Mouse (Mus musculus): ENCODE measurements around the gene Ttc4. TPM values are rescaled to one million over a fixed set of nuclear protein-coding genes. Genes with fewer than 3 reads are reported as not detected.

Gene Ttc4
- polyA plus RNA-seq, 1 experiment from 2014 or later = 109 TPM

GRCm38 (mm10) chr4:106624271-106624670, 54.5 kb downstream of the Ttc4 start:
- Histone ChIP-seq H3K9ac (no peak overlapping the region), H3K9me3 (ENCODE audit: control insufficient read depth, low read length) (no peaks in the 10 kb centered on the region), H3K4me1 (replicated peaks; ENCODE audit: control insufficient read depth, insufficient read depth, low read length) (no peaks in the 10 kb centered on the region), H3K4me3 (replicated peaks; ENCODE audit: low read length) (no peak overlapping the region), H3K36me3 (replicated peaks; ENCODE audit: control insufficient read depth, insufficient read depth) (no peaks in the 10 kb centered on the region), H3K27ac (no peak overlapping the region), H3K27me3 (ENCODE audit: control insufficient read depth, insufficient read depth, low read length) (peaks cover 31% of the 10 kb centered on the region), H3K4me2 (replicated peaks) (no peak overlapping the region)
- DNase-seq (ENCODE audit: low spot score) (no peak), ATAC-seq (ENCODE audit: low FRiP score) (no peak)
- 90% methylated on average over 10 of the region's 10 CpGs for WGBS

DNA sequence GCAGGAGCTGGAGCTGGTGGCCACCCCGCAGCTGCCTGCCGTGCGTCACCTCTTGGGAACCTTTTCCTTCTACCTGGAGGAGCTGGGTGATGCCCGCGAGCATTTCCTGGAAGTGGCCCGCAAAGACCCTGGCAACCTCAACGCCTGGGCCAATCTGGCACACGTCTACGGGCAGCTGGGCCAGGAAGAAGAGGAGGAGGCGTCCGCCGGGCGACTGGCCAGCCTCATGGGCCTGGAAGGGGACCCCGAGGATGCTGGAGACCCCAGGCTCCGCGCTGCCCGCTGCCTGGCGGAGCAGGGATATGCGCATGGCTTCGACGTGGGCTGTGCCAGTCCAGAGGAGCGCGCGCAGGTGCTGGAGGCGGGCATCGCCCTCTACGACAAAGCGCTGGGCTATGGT, 56.0 kb downstream of the Ttc4 start:
- ATAC-seq (ENCODE audit: low FRiP score) (no peak), DNase-seq (ENCODE audit: low spot score) (no peak)
- Histone ChIP-seq H3K9ac (no peak overlapping the region), H3K4me1 (replicated peaks; ENCODE audit: control insufficient read depth, insufficient read depth, low read length) (no peaks in the 10 kb centered on the region), H3K4me2 (replicated peaks) (peak overlapping the region; percentile 6), H3K4me3 (replicated peaks; ENCODE audit: low read length) (no peak overlapping the region), H3K27me3 (ENCODE audit: control insufficient read depth, insufficient read depth, low read length) (peaks cover 31% of the 10 kb centered on the region), H3K36me3 (replicated peaks; ENCODE audit: control insufficient read depth, insufficient read depth) (no peaks in the 10 kb centered on the region), H3K27ac (no peak overlapping the region), H3K9me3 (ENCODE audit: control insufficient read depth, low read length) (no peaks in the 10 kb centered on the region)
- WGBS = 31% methylated on average over 28 of the region's 28 CpGs

GRCm38 (mm10) chr4:106622030-106622493, 56.7 kb downstream of the Ttc4 start, which contains the start of gene Ttc22:
Ttc22 (plus strand) TSS chr4:106622432.
- ATAC-seq (ENCODE audit: low FRiP score) (no peak), DNase-seq (ENCODE audit: low spot score) (no peak)
- H3K4me1 ChIP-seq (replicated peaks; ENCODE audit: control insufficient read depth, insufficient read depth, low read length) = peaks cover 3% of the 10 kb centered on the region; the same call in 1 of the 2 replicates
- peaks cover 31% of the 10 kb centered on the region for H3K27me3 ChIP-seq (ENCODE audit: control insufficient read depth, insufficient read depth, low read length)
- H3K4me3 ChIP-seq (replicated peaks; ENCODE audit: low read length) = no peak within 1 kb of the TSS
- H3K36me3 ChIP-seq (replicated peaks; ENCODE audit: control insufficient read depth, insufficient read depth) = no peaks in the 10 kb centered on the region
- H3K9me3 ChIP-seq (ENCODE audit: control insufficient read depth, low read length) = no peaks in the 10 kb centered on the region
- H3K4me2 ChIP-seq (replicated peaks) = peak within 1 kb of the TSS; percentile 6
- H3K9ac ChIP-seq = no peak within 1 kb of the TSS
- no peak within 1 kb of the TSS for H3K27ac ChIP-seq
- 25% methylated on average over 16 of the region's 16 CpGs for WGBS

DNA sequence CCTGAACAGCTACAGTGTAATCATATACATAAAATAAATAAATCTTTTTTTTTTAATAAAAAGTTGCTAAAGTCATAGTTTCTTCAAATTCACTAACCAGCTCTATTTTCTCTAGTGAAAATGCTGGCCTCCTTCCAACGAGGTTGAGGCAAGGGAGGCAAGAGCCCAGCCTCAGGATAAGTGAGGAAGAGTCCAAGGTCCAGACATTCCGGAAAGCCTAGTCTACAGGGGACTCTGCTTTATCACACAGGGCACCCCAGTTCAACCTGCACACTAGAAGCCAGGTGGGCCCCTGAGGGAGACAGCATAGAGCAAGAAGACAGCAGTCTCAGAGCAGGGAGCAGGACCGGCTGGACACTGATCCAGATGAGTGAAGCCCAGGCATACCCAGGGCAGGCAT, 57.3 kb downstream of the Ttc4 start:
- H3K9me3 ChIP-seq (ENCODE audit: control insufficient read depth, low read length) = no peaks in the 10 kb centered on the region
- ATAC-seq (ENCODE audit: low FRiP score) = no peak
- WGBS = 78% methylated on average over 3 of the region's 3 CpGs
- H3K4me3 ChIP-seq (replicated peaks; ENCODE audit: low read length) = no peak overlapping the region
- no peak overlapping the region for H3K27ac ChIP-seq
- peaks cover 31% of the 10 kb centered on the region for H3K27me3 ChIP-seq (ENCODE audit: control insufficient read depth, insufficient read depth, low read length)
- peaks cover 5% of the 10 kb centered on the region; the same call in 1 of the 2 replicates for H3K4me1 ChIP-seq (replicated peaks; ENCODE audit: control insufficient read depth, insufficient read depth, low read length)
- no peak for DNase-seq (ENCODE audit: low spot score)
- no peak overlapping the region for H3K4me2 ChIP-seq (replicated peaks)
- H3K36me3 ChIP-seq (replicated peaks; ENCODE audit: control insufficient read depth, insufficient read depth) = no peaks in the 10 kb centered on the region
- H3K9ac ChIP-seq = no peak overlapping the region

DNA sequence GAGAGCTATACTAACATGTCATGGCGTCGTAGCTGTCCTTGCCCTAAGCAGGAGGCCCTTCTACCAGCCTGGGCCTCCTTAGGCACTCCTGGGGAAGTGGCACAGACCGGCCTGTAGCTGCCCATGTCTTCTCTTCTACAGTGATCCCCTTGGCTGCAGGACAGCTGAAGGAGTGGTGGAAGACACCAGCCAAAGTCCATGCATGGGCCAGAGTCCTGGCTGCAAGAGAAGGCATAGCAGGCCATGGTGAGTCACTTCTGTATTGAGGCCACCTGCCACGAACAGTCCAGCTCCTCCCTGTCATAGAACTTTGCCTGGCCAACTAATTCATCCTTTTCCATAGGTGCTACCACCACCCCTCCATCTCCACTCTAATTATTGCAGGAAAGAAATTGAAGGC, 59.8 kb downstream of the Ttc4 start:
- H3K4me3 ChIP-seq (replicated peaks; ENCODE audit: low read length) = no peak overlapping the region
- 89% methylated on average over 4 of the region's 4 CpGs for WGBS
- no peak overlapping the region for H3K9ac ChIP-seq
- no peaks in the 10 kb centered on the region for H3K9me3 ChIP-seq (ENCODE audit: control insufficient read depth, low read length)
- H3K27me3 ChIP-seq (ENCODE audit: control insufficient read depth, insufficient read depth, low read length) = peaks cover 26% of the 10 kb centered on the region
- DNase-seq (ENCODE audit: low spot score) (no peak), ATAC-seq (ENCODE audit: low FRiP score) (no peak)
- H3K27ac ChIP-seq = no peak overlapping the region
- peaks cover 5% of the 10 kb centered on the region; the same call in 1 of the 2 replicates for H3K4me1 ChIP-seq (replicated peaks; ENCODE audit: control insufficient read depth, insufficient read depth, low read length)
- H3K4me2 ChIP-seq (replicated peaks) = no peak overlapping the region
- H3K36me3 ChIP-seq (replicated peaks; ENCODE audit: control insufficient read depth, insufficient read depth) = no peaks in the 10 kb centered on the region

- Histone ChIP-seq H3K9ac (no peak within 1 kb of the TSS), H3K27ac (no peak within 1 kb of the TSS), H3K27me3 (ENCODE audit: control insufficient read depth, insufficient read depth, low read length) (peaks cover 8% of the 10 kb centered on the region), H3K36me3 (replicated peaks; ENCODE audit: control insufficient read depth, insufficient read depth) (no peaks in the 10 kb centered on the region), H3K9me3 (ENCODE audit: control insufficient read depth, low read length) (no peaks in the 10 kb centered on the region), H3K4me3 (replicated peaks; ENCODE audit: low read length) (0 out of 2 replicates have a peak within 1 kb of the TSS, but pooled peaks have one; percentile 9), H3K4me1 (replicated peaks; ENCODE audit: control insufficient read depth, insufficient read depth, low read length) (peaks cover 5% of the 10 kb centered on the region; the same call in 1 of the 2 replicates), H3K4me2 (replicated peaks) (peak within 1 kb of the TSS; percentile 49)
- DNase-seq (ENCODE audit: low spot score) (no peak), ATAC-seq (ENCODE audit: low FRiP score) (no peak)
- WGBS = 1% methylated on average over 19 of the region's 19 CpGs
Observed at GRCm38 (mm10) chr4:106617056-106617455, 61.7 kb downstream of the Ttc4 start, which contains the start of gene Lexm. Lexm (minus strand) TSS chr4:106617241.

DNA sequence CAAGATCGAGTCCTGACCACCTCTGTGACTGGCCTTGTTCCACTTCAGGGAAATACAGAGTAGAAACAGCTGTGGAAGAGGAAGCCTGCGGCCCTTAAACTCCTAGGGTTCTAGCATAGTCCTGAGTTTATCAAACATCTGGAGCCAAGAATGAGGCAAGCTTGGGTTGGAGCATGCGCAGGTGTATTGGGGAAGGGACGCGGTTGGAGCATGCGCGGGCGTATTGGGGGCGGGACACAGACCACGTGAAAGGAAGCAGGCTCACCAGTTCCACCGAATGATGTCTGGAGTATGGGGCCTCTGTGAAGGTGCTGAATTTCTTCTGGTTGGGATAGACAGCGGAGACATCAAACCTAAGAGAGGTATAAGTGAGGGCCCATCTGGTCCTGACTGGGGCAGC, 63.1 kb downstream of the Ttc4 start:
- Histone ChIP-seq H3K9ac (no peak overlapping the region), H3K4me2 (replicated peaks) (no peak overlapping the region), H3K27me3 (ENCODE audit: control insufficient read depth, insufficient read depth, low read length) (no peaks in the 10 kb centered on the region), H3K4me1 (replicated peaks; ENCODE audit: control insufficient read depth, insufficient read depth, low read length) (peaks cover 5% of the 10 kb centered on the region; the same call in 1 of the 2 replicates), H3K9me3 (ENCODE audit: control insufficient read depth, low read length) (no peaks in the 10 kb centered on the region), H3K36me3 (replicated peaks; ENCODE audit: control insufficient read depth, insufficient read depth) (no peaks in the 10 kb centered on the region), H3K4me3 (replicated peaks; ENCODE audit: low read length) (no peak overlapping the region), H3K27ac (no peak overlapping the region)
- WGBS = 87% methylated on average over 12 of the region's 12 CpGs
- ATAC-seq (ENCODE audit: low FRiP score) = no peak
- no peak for DNase-seq (ENCODE audit: low spot score)

GRCm38 (mm10) chr4:106614881-106615280, 63.9 kb downstream of the Ttc4 start:
- 90% methylated on average over 9 of the region's 9 CpGs for WGBS

DNA sequence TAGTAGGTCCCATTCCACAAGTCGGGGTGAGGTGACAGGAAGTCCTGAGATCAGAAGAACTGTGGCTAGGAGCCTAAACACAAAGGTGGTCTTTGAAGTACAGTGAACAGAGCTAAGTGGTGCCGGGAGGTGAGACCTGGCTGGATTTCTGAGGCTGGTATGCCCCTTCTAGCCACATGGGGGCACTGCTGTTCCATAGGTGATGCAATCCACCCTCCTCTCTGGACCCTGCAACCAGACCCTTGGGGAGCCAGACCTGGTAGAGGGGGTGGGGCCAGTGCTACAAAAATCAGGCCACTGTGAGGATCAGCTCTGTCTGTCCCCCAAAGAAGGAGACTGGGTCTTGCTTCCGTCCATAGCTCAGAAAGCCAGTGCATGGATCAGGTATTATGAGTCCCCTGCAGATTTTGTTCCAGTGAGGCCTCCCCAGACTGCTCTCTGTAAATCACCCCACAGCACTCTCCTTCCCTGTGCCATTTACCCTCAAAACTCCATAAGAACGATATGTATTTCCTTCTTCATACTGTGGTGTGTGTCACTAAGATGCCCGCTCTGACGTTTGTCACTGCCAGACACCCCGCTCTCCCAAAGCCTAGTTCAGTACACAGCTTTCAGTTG, 64.5 kb downstream of the Ttc4 start:
- H3K9ac ChIP-seq = no peak overlapping the region
- DNase-seq (ENCODE audit: low spot score) = peak; percentile 87

More at GRCm38 (mm10) chr4:106614881-106615280, 63.9 kb downstream of the Ttc4 start:
- no peaks in the 10 kb centered on the region for H3K27me3 ChIP-seq (ENCODE audit: control insufficient read depth, insufficient read depth, low read length)
- no peaks in the 10 kb centered on the region for H3K9me3 ChIP-seq (ENCODE audit: control insufficient read depth, low read length)
- no peak overlapping the region for H3K4me2 ChIP-seq (replicated peaks)
- peaks cover 5% of the 10 kb centered on the region; the same call in 1 of the 2 replicates for H3K4me1 ChIP-seq (replicated peaks; ENCODE audit: control insufficient read depth, insufficient read depth, low read length)
- no peak overlapping the region for H3K4me3 ChIP-seq (replicated peaks; ENCODE audit: low read length)
- DNase-seq (ENCODE audit: low spot score) = no peak
- ATAC-seq (ENCODE audit: low FRiP score) = no peak
- H3K9ac ChIP-seq = no peak overlapping the region
- H3K36me3 ChIP-seq (replicated peaks; ENCODE audit: control insufficient read depth, insufficient read depth) = no peaks in the 10 kb centered on the region
- H3K27ac ChIP-seq = no peak overlapping the region

More for the DNA sequence above, 64.5 kb downstream of the Ttc4 start:
- H3K4me2 ChIP-seq (replicated peaks) = no peak overlapping the region
- peak; percentile 74 for ATAC-seq (ENCODE audit: low FRiP score)
- 43% methylated on average over 7 of the region's 7 CpGs for WGBS
- H3K27ac ChIP-seq = no peak overlapping the region
- peaks cover 5% of the 10 kb centered on the region; the same call in 1 of the 2 replicates for H3K4me1 ChIP-seq (replicated peaks; ENCODE audit: control insufficient read depth, insufficient read depth, low read length)
- no peaks in the 10 kb centered on the region for H3K36me3 ChIP-seq (replicated peaks; ENCODE audit: control insufficient read depth, insufficient read depth)
- H3K27me3 ChIP-seq (ENCODE audit: control insufficient read depth, insufficient read depth, low read length) = no peaks in the 10 kb centered on the region
- H3K9me3 ChIP-seq (ENCODE audit: control insufficient read depth, low read length) = no peaks in the 10 kb centered on the region
- no peak overlapping the region for H3K4me3 ChIP-seq (replicated peaks; ENCODE audit: low read length)
